Mouse (Mus musculus) CD4-positive, CD25-positive, alpha-beta regulatory T cell, adult 9 weeks (primary cell): ENCODE results near the gene Ttc39a. TPM values are rescaled to one million over a fixed set of nuclear protein-coding genes. Genes with fewer than 3 reads are reported as not detected.

Experiments used
- polyA plus RNA-seq: library from polyadenylated mRNA; unstranded; fragments of 100-300 nt; shearing (Covaris generic); gene quantifications from one replicate; pipeline ENCODE4 v1.2.1, GENCODE M21; 2017

Gene Ttc39a
- polyA plus RNA-seq: not detected

DNA sequence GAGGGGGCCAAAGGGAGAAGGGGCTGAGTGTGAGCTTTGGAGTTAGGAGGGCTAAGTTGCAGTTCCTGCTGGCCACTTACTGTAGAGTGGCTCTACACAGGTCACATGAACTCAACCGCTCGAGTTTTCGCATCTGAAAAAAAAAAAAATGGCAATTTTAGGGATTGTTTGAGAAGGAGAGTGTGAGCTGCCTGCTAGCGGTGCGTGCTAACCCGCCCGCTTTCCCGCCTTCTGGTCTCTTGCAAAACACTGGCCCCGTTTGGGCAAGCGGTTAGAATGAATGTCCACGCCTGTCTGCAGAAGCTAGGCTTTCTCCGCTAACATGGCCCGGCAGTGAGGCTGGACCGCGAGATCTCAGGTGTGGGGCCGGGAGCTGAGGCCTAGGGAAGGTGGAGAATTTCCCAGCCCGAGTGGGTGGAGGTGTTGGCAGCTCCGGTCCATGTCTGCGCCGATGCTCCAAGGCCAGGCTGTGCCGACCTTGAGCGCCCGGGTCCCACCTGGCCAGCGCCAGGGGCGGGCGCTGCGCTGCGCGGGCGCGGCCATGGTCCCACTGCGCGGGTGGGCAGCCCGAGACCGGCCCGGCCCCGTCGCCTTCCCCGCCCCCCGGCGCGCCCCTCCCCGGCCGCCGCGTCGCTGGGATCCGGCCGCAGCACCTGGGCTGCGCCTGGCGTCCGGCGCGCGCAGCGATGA lies at the start of gene Ttc39a:
Gene Ttc39a (plus strand): TSS at position 138 of the 690 bp plus-strand sequence.

GRCm38 (mm10) chr4:109484621-109485020 lies 78.2 kb downstream of the Ttc39a start, which contains the start of gene Rnf11:
TSS of gene Rnf11 (minus strand) at chr4:109484728.

Other genes starting within 250 kb of the Ttc39a start
- gene Osbpl9, start 204.4 kb upstream of the Ttc39a start, polyA plus RNA-seq: 167 TPM
- not detected for gene Calr4, start 172.1 kb upstream of the Ttc39a start, polyA plus RNA-seq
- 157 TPM for gene Eps15, start 126.4 kb upstream of the Ttc39a start, polyA plus RNA-seq
- 2.4 TPM for gene Rnf11, start 78.1 kb downstream of the Ttc39a start, polyA plus RNA-seq
- gene 4930522H14Rik, start 124.7 kb downstream of the Ttc39a start, polyA plus RNA-seq: not detected